Mouse (Mus musculus) left cerebral cortex, postnatal 25 days (tissue): ENCODE results near the gene Hoxd12. TPM values are rescaled to one million over a fixed set of nuclear protein-coding genes. Genes with fewer than 3 reads are reported as not detected.

Experiments
- DNase-seq, 2 experiments: peaks; one replicate each; pipeline ENCODE4 v3.0.0; 2022; ENCODE audit warnings: low spot score in 2 of 2, mixed read lengths in 1 of 2
- intact Hi-C: fragments of 180-260 bp; cut with DNase I; formaldehyde crosslinking; loops from one replicate; pipeline ENCODE4 v1.15.1; 2025
- total RNA-seq, 2 experiments: library from RNA; stranded (reverse); gene quantifications; 2 replicates each; pipeline ENCODE4 v1.2.3; 2021

The Hoxd12 gene
- total RNA-seq, 2 experiments from 2014 or later, result not detected

DNA sequence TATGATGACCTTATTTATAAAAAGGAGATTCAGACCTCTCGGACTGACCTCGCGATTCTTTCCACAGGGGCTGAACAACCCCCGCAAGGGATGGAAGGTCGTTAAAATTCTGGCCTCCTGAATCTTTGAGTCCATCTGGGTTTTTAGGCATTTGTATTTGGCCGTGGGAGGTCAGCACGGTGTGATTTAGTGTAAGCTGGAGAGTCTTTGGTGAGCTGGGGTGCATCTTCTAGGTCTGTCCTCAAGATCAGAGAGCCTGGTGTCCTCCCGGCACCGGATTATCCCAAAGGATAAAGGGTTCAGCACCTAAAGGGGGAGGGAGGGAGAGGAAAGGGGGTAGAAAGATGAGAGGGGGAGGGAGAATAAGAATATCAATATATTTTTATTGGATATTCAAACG, 28.5 kb downstream of the Hoxd12 start:
- intact Hi-C loops, result loop anchor here (5.0 kb wide), 6 partner anchors 46 to 719 kb away; partner anchors contain the start of gene Evx2

DNA sequence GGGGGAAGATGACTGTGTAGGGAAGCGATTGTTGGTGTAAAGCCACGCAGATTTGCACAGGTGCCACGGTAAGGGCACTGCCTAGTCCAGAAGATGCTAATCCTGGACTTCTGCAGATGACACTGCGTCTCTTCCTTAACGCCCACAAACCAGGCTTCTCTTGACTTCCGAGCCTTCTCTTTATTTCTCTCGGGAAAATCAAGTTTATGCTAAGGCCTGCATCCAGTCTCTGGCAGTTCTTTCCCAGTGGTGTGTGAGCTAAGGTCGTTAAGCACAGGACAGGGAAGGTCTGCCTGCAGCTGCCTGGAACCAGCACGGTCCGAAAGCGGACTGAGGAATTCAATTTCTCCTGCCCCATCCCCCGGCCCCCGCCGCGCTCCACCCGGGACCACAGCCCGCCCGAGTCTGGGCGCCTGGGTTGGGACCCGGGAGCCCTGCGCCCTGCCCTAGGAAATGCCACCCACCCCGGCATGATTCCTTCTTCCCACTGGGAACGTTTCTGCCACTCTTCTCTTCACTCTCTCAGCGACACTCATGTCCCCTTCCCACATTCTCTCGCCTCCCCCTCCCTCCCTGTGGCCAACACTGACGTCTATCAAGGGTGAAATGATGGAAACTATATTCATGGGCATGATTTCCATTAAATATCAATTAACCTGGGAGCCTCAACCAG, 29.0 kb downstream of the Hoxd12 start:
- intact Hi-C loops, result loop anchor here (5.0 kb wide), 6 partner anchors 47 to 718 kb away; partner anchors contain the start of gene Evx2
- DNase-seq, result no peak

More for the DNA sequence above, 28.5 kb downstream of the Hoxd12 start:
- DNase-seq, result no peak

- intact Hi-C loops, result loop anchor here (5.0 kb wide), 6 partner anchors 47 to 718 kb away; partner anchors contain the start of gene Evx2
- no peak for DNase-seq
These were observed 29.7 kb downstream of the Hoxd12 start, which contains the start of gene Hoxd8 for GRCm38 (mm10) chr2:74704393-74704998. Gene Hoxd8, plus strand, starts transcription at chr2:74704615.

- intact Hi-C loops, result loop anchor here (5.0 kb wide), 6 partner anchors 48 to 717 kb away; partner anchors contain the start of gene Evx2
- DNase-seq, result no peak
These were observed 30.2 kb downstream of the Hoxd12 start for GRCm38 (mm10) chr2:74704999-74705466.

DNA sequence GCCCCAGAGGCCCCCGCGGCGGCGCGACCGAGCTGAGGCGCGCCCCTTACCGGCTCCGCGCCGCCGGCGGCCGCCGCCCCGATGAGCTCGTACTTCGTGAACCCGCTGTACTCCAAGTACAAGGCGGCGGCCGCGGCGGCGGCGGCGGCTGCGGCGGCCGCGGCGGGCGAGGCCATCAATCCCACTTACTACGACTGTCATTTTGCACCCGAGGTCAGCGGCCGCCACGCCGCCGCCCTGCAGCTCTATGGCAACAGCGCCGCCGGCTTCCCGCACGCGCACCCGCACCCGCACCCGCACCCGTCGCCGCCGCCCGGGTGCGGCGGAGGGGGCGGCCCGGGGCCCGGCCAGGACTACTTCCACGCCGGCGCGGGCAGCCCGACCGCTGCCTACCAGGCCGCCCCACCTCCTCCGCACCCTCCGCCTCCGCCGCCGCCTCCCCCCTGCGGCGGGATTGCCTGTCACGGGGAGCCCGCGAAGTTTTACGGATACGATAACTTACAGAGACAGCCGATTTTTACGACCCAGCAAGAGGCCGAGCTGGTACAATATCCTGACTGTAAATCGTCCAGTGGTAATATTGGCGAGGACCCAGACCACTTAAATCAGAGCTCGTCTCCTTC, 30.8 kb downstream of the Hoxd12 start:
- DNase-seq, result no peak
- intact Hi-C loops, result no loop called here

- intact Hi-C loops, result no loop called here
- DNase-seq, result no peak
These were observed 31.7 kb downstream of the Hoxd12 start for GRCm38 (mm10) chr2:74706393-74706960.

DNA sequence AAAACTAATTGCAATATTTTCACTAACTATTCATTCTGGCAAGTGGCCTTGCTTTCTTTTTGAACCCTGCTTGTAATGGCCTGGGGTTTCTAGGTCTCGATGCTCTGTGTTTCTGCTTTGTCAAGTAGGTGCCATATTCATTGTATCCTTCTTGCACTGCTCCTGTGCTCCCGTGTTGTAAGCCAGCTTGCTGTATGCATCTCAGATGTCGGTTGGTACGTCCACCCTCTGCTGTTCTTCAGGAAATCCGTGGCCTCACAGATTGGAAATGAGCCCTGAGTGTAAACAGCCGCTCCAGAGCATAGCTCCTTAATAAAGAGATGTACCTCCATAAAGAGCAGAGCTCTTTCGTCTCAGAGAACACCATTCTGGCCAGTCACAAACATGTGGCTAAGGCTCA, 32.8 kb downstream of the Hoxd12 start:
- intact Hi-C loops, result no loop called here
- DNase-seq, result no peak

GRCm38 (mm10) chr2:74708676-74709075, 33.9 kb downstream of the Hoxd12 start:
- intact Hi-C loops, result no loop called here

DNA sequence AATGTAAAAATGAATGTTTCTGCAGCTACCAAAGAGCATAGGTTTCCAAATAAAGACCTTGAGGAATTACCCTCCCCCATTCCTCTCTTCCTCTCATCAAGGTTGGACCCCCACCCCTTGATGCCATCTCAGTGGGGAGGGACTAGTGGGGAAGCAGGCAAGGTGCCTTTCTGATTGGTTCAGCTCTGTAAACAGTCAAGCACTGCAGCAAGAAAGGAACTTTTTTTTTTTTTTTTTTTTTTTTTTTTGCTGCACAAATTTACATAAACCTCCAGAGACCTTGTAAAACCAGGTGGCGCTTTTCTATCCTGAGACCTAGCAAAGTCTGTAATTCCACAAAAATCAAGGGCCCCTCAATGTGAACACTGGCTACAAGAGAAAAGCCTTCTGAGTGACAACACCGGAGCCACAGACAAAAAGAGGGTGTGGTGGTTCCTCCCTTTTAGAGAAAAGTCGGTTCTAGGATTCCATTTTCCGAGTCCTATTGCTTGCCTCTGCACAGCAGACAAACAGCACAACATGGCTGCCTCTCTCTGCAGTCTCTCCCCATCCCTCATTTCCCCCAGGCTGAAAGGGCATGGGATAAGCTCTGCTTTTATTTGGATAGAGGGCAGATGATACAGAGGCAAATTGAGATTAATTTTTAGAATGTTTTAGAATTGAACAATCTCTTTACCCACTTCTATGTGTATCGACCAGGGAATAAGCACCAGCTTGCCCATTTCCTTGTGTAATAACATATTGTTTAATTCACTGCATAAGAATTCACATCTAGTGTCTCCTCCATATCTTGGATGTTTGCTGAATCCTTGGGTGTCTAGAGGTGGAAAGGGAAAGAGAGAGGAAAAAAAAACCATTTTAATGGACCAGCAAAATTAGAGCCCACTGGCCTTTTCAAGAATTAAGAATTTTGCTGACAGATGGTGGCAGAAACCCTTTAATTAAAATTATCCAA, 34.9 kb downstream of the Hoxd12 start:
- intact Hi-C loops, result no loop called here

More at GRCm38 (mm10) chr2:74708676-74709075, 33.9 kb downstream of the Hoxd12 start:
- no peak for DNase-seq

DNA sequence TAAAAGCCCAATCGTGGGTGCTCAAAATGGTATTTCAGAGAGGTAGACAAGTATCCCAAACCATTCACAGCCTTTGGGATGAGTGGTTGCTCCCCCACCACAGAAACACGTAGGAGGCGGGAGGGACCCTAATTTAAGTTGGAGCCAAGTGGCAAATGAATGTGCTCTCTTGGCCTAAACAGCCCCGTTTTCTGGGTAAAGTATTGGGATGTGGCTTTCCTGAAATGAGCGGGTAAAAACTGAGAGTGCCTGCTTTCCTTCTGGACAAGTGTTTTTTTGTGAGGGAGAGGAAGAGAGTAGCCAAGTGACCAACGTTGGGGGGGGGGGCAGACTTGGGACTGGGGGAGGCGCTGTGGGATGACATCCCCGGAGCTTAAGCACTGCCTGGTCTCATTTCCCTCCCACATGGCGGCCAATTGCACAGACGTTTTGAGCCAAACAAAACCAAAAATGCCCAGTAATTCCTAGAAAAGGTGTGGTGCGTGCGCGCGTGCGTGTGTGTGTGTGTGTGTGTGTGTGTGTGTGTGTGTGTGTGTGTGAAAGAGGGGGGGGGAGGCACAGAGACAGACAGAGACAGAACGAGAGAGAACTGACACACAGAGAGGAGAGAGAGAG, 36.2 kb downstream of the Hoxd12 start:
- no peak for DNase-seq
- intact Hi-C loops, result no loop called here

More for the DNA sequence above, 34.9 kb downstream of the Hoxd12 start:
- no peak for DNase-seq

GRCm38 (mm10) chr2:74711721-74712621, 37.2 kb downstream of the Hoxd12 start, which contains the start of the genes Hoxd3 and Hoxd4:
Gene Hoxd3, plus strand, starts transcription at chr2:74711927.
Gene Hoxd4, plus strand, starts transcription at chr2:74711929.
- intact Hi-C loops, result no loop called here

GRCm38 (mm10) chr2:74713239-74714150, 38.7 kb downstream of the Hoxd12 start:
- intact Hi-C loops, result no loop called here
- no peak for DNase-seq

More at GRCm38 (mm10) chr2:74711721-74712621, 37.2 kb downstream of the Hoxd12 start, which contains the start of the genes Hoxd3 and Hoxd4:
- no peak for DNase-seq

DNA sequence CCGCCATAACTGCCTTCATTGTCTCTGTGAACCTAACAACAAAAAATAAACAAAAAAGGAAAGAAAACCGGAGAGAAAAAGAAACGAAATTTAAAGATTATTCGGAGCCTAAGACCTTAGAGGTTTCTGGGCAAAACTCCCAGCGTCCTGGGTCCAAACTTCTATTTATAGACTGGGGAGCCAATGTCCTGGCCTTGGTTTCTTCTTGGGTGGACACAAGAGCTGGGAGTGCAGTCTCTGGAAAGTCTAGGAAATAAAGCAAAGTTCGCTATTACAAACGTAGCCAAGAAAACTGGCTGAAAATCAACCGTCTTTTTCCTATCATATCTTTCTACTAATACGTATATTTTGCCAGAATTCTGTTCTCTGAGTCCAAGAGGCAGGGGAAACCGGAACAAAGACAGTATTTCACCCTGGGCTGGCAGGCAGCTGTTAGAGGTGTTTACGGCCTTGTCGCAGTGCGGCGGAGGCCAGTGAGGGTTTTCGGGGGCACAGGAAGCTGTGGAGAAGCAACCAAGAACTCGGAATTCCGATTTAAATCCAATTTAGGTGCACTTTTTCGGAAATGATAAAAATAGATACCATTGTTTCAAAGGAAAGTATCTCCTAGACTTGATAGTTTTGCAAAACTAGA, 39.5 kb downstream of the Hoxd12 start:
- intact Hi-C loops, result no loop called here

DNA sequence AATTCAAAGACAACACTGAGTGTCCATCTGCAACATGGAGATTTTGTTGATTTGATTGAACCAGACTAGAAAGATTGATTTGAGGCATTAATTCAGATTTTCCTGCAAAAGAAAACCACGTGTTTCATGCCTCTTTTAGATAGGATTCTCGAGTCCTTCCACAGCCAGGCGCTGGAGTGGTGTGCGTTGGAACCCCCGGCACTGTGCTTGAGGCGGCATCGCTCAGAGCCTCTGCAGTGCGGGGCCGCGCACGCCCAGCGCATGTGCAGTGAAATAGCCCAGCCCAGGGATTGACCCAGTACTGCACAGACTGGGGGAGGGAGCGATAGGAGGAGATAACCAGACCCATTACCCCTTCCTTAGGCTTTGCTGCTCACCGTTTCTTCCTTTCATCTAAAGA, 40.1 kb downstream of the Hoxd12 start:
- intact Hi-C loops, result loop anchor here (1.0 to 5.0 kb wide), 3 partner anchors 249 to 597 kb away; no protein-coding TSS in a partner anchor
- DNase-seq, result no peak

More for the DNA sequence above, 39.5 kb downstream of the Hoxd12 start:
- no peak for DNase-seq

DNA sequence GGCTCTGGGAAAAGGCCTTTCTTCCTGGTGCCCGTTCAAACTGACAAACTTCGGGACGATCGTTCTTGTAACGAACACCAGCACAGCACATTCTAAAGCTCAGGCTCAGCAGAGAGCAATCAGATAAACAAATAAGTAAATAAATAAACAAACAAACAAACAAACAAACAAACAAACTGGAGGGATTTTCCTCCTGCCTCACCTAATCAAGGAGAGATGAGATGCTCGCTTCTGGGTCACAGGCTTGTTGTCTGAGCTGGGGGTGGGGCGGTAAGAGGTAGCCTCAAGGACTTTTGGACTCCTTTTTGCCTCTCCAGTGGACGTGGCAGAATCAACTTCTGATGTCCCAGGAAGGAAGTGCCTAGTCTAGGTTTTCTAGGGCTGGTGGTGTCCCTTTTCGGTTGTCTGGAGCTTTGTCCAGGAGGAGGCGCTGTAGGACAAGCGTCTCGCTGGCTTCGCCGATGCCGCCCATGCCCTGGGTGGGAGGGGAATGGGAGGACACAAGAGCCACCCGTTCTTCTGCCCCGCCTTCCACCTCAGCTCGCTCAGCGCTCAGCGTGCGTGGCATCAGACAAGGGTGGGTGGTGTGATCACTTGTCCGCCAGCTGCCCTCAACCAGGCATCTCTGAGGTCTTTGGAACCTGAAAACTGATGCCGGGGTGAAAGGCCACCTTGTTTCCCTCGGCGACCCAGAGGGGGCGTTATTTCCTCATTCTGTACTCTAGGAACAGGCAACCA, 40.9 kb downstream of the Hoxd12 start:
- DNase-seq, result peak; percentile 66 to 70
- intact Hi-C loops, result loop anchor here (1.0 to 5.0 kb wide), 4 partner anchors 249 to 597 kb away; no protein-coding TSS in a partner anchor
